29 mouse cellular contexts compared by ENCODE assay signal in the genomic region with DNA sequence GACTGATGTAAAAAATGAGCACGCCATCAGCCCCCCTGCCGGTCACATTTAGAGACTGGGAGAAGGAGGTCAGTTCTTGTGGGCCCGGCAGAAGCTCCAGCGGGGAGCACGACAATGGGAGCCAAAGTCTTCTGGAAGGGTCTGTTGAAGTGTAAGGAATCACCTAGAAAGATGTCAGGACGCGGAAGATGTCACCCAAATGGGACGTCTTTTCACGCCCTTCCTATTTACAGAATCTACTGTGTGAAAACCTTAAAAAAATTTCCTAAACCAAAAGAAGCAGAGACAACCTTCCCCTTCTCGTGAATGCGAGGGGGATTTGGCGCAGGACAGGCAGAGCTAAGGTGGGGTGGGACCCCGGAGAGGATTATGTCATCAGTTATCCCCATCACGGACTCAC.
A peak's percentile ranks its signal among the peaks of the same experiment; 100 is the strongest.
DNase-seq lines count a peak whose midpoint lies in the region; ATAC-seq and TF ChIP-seq lines count a peak whose summit lies in the region.
"Had no signal": no experiment of that assay in that cellular context is flagged by ENCODE, and none has a peak within 500 bp of the region (broad histone marks: within the 10 kb centered on the region; RNA-seq: fewer than 3 reads in every experiment).

No protein-coding gene starts in this region.

- TF ChIP-seq CTCF in heart, adult 2 months (IDR thresholded peaks at IDR 0.05): no peak

- peak; percentile 81 for DNase-seq in heart, adult 11 months
- DNase-seq in heart, adult 2 months: no peak
- no peak for DNase-seq in midbrain, embryonic 10.5 days (ENCODE audit: low spot score)
- peak; percentile 51 for DNase-seq in retina, embryonic 14.5 days (ENCODE audit: low spot score)
- no peak for DNase-seq in forebrain, embryonic 11.5 days (ENCODE audit: low spot score)
- DNase-seq: adrenal gland, adult 2 months; adrenal gland, postnatal 36 days; cerebellum, adult 18-20 months; cerebellum, postnatal 10 days; gastrocnemius, postnatal 10 days; kidney, adult 9 months; kidney, postnatal 10 days; lung, embryonic 14.5 days; lung, postnatal 4 days; right cerebral cortex, postnatal 14 days; spleen, adult 18-20 months; thymus, postnatal 14 days had no signal

- H3K79me2 ChIP-seq in heart, adult 2 months (replicated peaks; ENCODE audit: control insufficient read depth, insufficient read depth, low read length): no peaks in the 10 kb centered on the region

- H3K4me2 ChIP-seq in midbrain, embryonic 13.5 days (replicated peaks): no peak overlapping the region
- H3K4me2 ChIP-seq in limb, embryonic 13.5 days (replicated peaks): no peak overlapping the region
- H3K4me2 ChIP-seq in forebrain, embryonic 11.5 days (ENCODE audit: low read depth, low read length, severe bottlenecking): no peak overlapping the region
- H3K4me2 ChIP-seq in forebrain, embryonic 12.5 days: no peak overlapping the region
- H3K4me2 ChIP-seq: forebrain, embryonic 13.5 days; heart, embryonic 15.5 days; liver, embryonic 15.5 days; lung, embryonic 14.5 days had no signal

- intact Hi-C loops in heart, adult 2 months (cut with DNase I): loop anchor here (10.0 kb wide), 1 partner anchor 1720 kb away; no protein-coding TSS in a partner anchor

- no peaks in the 10 kb centered on the region for H3K36me3 ChIP-seq in heart, adult 2 months (ENCODE audit: control insufficient read depth, insufficient read depth, low read length)
- H3K36me3 ChIP-seq in midbrain, embryonic 13.5 days: no peaks in the 10 kb centered on the region
- H3K36me3 ChIP-seq in midbrain, embryonic 10.5 days: no peaks in the 10 kb centered on the region
- no peaks in the 10 kb centered on the region for H3K36me3 ChIP-seq in limb, embryonic 13.5 days
- no peaks in the 10 kb centered on the region for H3K36me3 ChIP-seq in forebrain, embryonic 11.5 days (ENCODE audit: control insufficient read depth, insufficient read depth, low read length)
- no peaks in the 10 kb centered on the region for H3K36me3 ChIP-seq in forebrain, embryonic 12.5 days (replicated peaks)
- H3K36me3 ChIP-seq: heart, embryonic 10.5 days; heart, embryonic 15.5 days; liver, embryonic 15.5 days had no signal

- H3K4me1 ChIP-seq in heart, adult 2 months (ENCODE audit: control insufficient read depth, insufficient read depth, low read length): no peaks in the 10 kb centered on the region
- peaks cover 45% of the 10 kb centered on the region for H3K4me1 ChIP-seq in midbrain, embryonic 13.5 days (replicated peaks)
- H3K4me1 ChIP-seq in midbrain, embryonic 10.5 days: peaks cover 19% of the 10 kb centered on the region
- peaks cover 47% of the 10 kb centered on the region for H3K4me1 ChIP-seq in limb, embryonic 13.5 days
- peaks cover 7% of the 10 kb centered on the region for H3K4me1 ChIP-seq in forebrain, embryonic 11.5 days (replicated peaks; ENCODE audit: control insufficient read depth, insufficient read depth, low read length)
- peaks cover 20% of the 10 kb centered on the region for H3K4me1 ChIP-seq in forebrain, embryonic 12.5 days
- H3K4me1 ChIP-seq: heart, embryonic 15.5 days; liver, embryonic 15.5 days; megakaryocyte, embryonic 14.5 days had no signal

- H3K9ac ChIP-seq in heart, adult 2 months (ENCODE audit: low read depth, low read length): no peak overlapping the region
- H3K9ac ChIP-seq in midbrain, embryonic 13.5 days (replicated peaks): no peak overlapping the region
- H3K9ac ChIP-seq in limb, embryonic 13.5 days: no peak overlapping the region
- no peak overlapping the region for H3K9ac ChIP-seq in forebrain, embryonic 11.5 days (ENCODE audit: low read length)
- no peak overlapping the region for H3K9ac ChIP-seq in forebrain, embryonic 12.5 days
- H3K9ac ChIP-seq: heart, embryonic 15.5 days; liver, embryonic 15.5 days; lung, embryonic 14.5 days had no signal

- no peak for ATAC-seq in midbrain, embryonic 13.5 days
- no peak for ATAC-seq in limb, embryonic 13.5 days (ENCODE audit: low FRiP score, low read depth)
- ATAC-seq in forebrain, embryonic 11.5 days (replicated peaks; ENCODE audit: low FRiP score): no peak
- ATAC-seq in forebrain, embryonic 12.5 days (ENCODE audit: low FRiP score): no peak
- ATAC-seq: activated CD4-positive, CD25-positive, alpha-beta regulatory T cell, adult 4 months; forebrain, embryonic 13.5 days; intestine, postnatal 0 days had no signal

- TF ChIP-seq POLR2A in heart, adult 2 months (IDR thresholded peaks at IDR 0.05; ENCODE audit: insufficient read depth, low read depth, low read length): no peak

- TF ChIP-seq EP300 in heart, adult 2 months (IDR thresholded peaks at IDR 0.05; ENCODE audit: insufficient read depth, low read depth, low read length): no peak

- WGBS in heart, adult 2 months: 75% methylated on average over 14 of the region's 14 CpGs
- 53% methylated on average over 14 of the region's 14 CpGs for WGBS in midbrain, embryonic 13.5 days
- 76% methylated on average over 14 of the region's 14 CpGs for WGBS in midbrain, embryonic 10.5 days
- WGBS in limb, embryonic 13.5 days: 65% methylated on average over 14 of the region's 14 CpGs
- 64% methylated on average over 14 of the region's 14 CpGs for WGBS in forebrain, embryonic 11.5 days
- 66% methylated on average over 14 of the region's 14 CpGs for WGBS in forebrain, embryonic 12.5 days

- H3K27ac ChIP-seq in heart, adult 2 months: no peak overlapping the region
- peak overlapping the region; percentile 48; the same call in 1 of the 2 replicates for H3K27ac ChIP-seq in midbrain, embryonic 13.5 days
- H3K27ac ChIP-seq in midbrain, embryonic 10.5 days (replicated peaks): no peak overlapping the region
- H3K27ac ChIP-seq in limb, embryonic 13.5 days: peak overlapping the region; percentile 58
- H3K27ac ChIP-seq in forebrain, embryonic 11.5 days (ENCODE audit: low read depth, low read length): no peak overlapping the region
- H3K27ac ChIP-seq in forebrain, embryonic 12.5 days: no peak overlapping the region
- H3K27ac ChIP-seq: heart, embryonic 10.5 days; heart, embryonic 15.5 days; liver, embryonic 15.5 days had no signal

- H3K27me3 ChIP-seq in heart, adult 2 months (ENCODE audit: control insufficient read depth, insufficient read depth, low read length): no peaks in the 10 kb centered on the region
- no peaks in the 10 kb centered on the region for H3K27me3 ChIP-seq in midbrain, embryonic 13.5 days
- H3K27me3 ChIP-seq in midbrain, embryonic 10.5 days (ENCODE audit: low read depth, poor library complexity, severe bottlenecking): peaks cover 5% of the 10 kb centered on the region
- H3K27me3 ChIP-seq in limb, embryonic 13.5 days: peaks cover 5% of the 10 kb centered on the region; the same call in 1 of the 2 replicates
- no peaks in the 10 kb centered on the region for H3K27me3 ChIP-seq in forebrain, embryonic 11.5 days (ENCODE audit: control insufficient read depth, insufficient read depth, low read length)
- H3K27me3 ChIP-seq in forebrain, embryonic 12.5 days: peaks cover 21% of the 10 kb centered on the region
- H3K27me3 ChIP-seq: CH12.LX; liver, embryonic 15.5 days; megakaryocyte, embryonic 14.5 days had no signal

- H3K4me3 ChIP-seq in heart, adult 2 months: no peak overlapping the region
- no peak overlapping the region for H3K4me3 ChIP-seq in midbrain, embryonic 13.5 days (replicated peaks)
- no peak overlapping the region for H3K4me3 ChIP-seq in midbrain, embryonic 10.5 days
- no peak overlapping the region for H3K4me3 ChIP-seq in limb, embryonic 13.5 days
- H3K4me3 ChIP-seq in forebrain, embryonic 11.5 days (ENCODE audit: low read depth, low read length): no peak overlapping the region
- no peak overlapping the region for H3K4me3 ChIP-seq in forebrain, embryonic 12.5 days (replicated peaks)
- H3K4me3 ChIP-seq: erythroblast, embryonic 14.5 days; forebrain, embryonic 13.5 days; heart, embryonic 10.5 days; heart, embryonic 15.5 days; liver, embryonic 15.5 days; megakaryocyte, embryonic 14.5 days had no signal

- no peaks in the 10 kb centered on the region for H3K9me3 ChIP-seq in midbrain, embryonic 13.5 days
- H3K9me3 ChIP-seq in midbrain, embryonic 10.5 days (replicated peaks): no peaks in the 10 kb centered on the region
- H3K9me3 ChIP-seq in limb, embryonic 13.5 days: no peaks in the 10 kb centered on the region
- no peaks in the 10 kb centered on the region for H3K9me3 ChIP-seq in forebrain, embryonic 11.5 days (ENCODE audit: control insufficient read depth, low read length)
- H3K9me3 ChIP-seq in forebrain, embryonic 12.5 days: no peaks in the 10 kb centered on the region
- H3K9me3 ChIP-seq: forebrain, embryonic 13.5 days; heart, embryonic 10.5 days; heart, embryonic 15.5 days; liver, embryonic 15.5 days; megakaryocyte, embryonic 14.5 days had no signal

Comparison
In these comparisons a context has a peak if more than half of its experiments do, and no peak if none do; other contexts are left out.
1. DNase-seq: peak in heart, adult 11 months (single experiment) and retina, embryonic 14.5 days (single experiment); none in heart, adult 2 months (0 of 2), midbrain, embryonic 10.5 days (single experiment) and forebrain, embryonic 11.5 days (single experiment).
2. H3K27ac ChIP-seq: peak in midbrain, embryonic 13.5 days (single experiment) and limb, embryonic 13.5 days (single experiment); none in heart, adult 2 months (single experiment), midbrain, embryonic 10.5 days (single experiment), forebrain, embryonic 11.5 days (single experiment) and forebrain, embryonic 12.5 days (single experiment).